Mouse (Mus musculus) NIH3T3 (cell line): Measurements from ENCODE around the gene Gm16513.
"Not testable (repeated sequence)": the region's sequence is repeated elsewhere in the genome, so short reads cannot be mapped to it uniquely, and the experiment has no call there.

ENCODE experiments used
- DNase-seq: peaks from one replicate; pipeline ENCODE4 v3.0.0-alpha.2; 2012; ENCODE audit warnings: low read depth

The Gm16513 gene

DNA sequence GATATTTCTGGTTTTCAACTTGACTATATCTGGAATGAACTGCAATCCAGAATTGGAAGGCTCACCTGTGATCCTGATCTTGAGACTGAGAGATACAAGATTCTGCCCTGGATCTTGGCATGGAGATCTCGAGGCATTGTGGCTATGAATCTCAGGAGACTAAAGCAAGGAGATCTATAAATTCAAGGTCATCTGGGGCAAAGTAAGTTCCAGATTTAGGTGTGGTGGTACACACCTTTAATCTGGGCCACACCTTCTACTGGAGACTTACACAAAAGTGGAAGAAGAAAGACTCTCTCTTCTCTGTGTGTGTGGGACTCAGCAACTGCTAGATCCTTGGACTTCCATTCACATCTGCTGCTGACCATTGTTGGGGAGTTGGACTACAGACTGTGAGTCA lies at the start of gene Gm16513:
TSS of gene Gm16513 (plus strand) at position 301 of the 400 bp plus-strand sequence.
- DNase-seq = not testable (repeated sequence)
